Mouse (Mus musculus): ENCODE data around the gene Mylk. TPM values are rescaled to one million over a fixed set of nuclear protein-coding genes. Genes with fewer than 3 reads are reported as not detected.

The Mylk gene
- polyA plus RNA-seq, 1 experiment: 233 TPM

DNA sequence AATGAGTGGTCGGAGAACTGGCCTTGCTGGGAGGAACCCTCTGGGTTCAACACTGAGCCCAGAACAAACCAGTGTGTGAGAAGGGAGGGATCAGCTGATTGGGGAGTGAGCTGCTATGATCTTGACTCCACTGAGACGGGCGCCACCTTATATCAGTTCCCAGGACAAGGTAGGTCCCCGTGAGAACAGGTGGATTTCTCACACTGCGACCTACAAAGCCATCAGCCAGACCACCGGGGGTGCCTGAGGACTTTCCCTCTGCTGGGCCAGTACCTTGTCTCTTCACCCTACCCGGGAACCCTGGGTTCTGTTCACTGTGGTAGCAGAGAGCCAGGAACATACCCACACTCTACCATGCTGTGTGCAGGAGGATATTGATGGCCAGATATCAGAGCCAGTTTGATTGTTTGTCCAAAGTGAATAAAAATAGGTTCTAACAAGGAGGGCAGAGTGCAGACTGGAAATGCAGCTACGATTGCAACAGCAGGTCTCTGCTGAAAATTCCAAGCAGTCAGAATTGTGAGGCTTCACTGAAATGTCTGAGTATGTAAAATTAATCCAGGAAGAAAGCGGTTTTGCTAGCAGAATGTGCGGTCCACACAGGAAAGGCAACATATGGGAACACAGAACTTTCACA lies 248.8 kb downstream of the Mylk start:
- WGBS: 85% methylated on average over 10 of the region's 10 CpGs
- no peaks in the 10 kb centered on the region for H3K4me1 ChIP-seq (ENCODE audit: control insufficient read depth, insufficient read depth, low read length)

DNA sequence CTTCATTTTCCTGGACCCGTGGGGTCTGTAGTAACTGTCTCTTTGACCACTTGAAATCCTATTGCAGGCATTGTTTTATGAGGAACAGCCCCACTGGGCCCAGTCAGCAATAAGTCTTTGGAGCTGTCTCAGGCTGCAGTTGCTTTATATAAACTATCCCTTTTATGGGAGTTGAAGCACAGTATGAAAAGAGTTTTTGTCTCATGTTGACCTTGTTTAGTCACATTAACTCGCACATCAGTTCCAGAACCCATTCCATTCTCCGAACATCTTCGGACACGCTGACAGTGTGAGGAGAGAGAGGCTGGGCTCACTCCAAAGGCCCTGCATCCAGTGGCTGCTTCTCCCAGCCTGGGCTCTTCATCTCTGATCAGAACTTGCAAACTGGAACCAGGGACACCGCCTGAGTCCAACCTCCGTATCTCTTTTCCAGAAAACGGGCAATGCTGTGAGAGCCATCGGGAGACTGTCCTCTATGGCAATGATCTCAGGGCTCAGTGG lies 249.7 kb downstream of the Mylk start:
- TF ChIP-seq CTCF (IDR thresholded peaks at IDR 0.05; ENCODE audit: insufficient read depth, low read length) (no peak), POLR2A (IDR thresholded peaks at IDR 0.05; ENCODE audit: borderline replicate concordance, extremely low read depth, low read depth, low read length) (no peak)
- WGBS: 77% methylated on average over 9 of the region's 9 CpGs

More for the DNA sequence above, 248.8 kb downstream of the Mylk start:
- no peak overlapping the region for H3K4me3 ChIP-seq (replicated peaks; ENCODE audit: extremely low read depth, low read depth, low read length)
- DNase-seq: no peak
- TF ChIP-seq CTCF (IDR thresholded peaks at IDR 0.05; ENCODE audit: insufficient read depth, low read length): no peak
- TF ChIP-seq POLR2A (IDR thresholded peaks at IDR 0.05; ENCODE audit: borderline replicate concordance, extremely low read depth, low read depth, low read length): no peak

DNA sequence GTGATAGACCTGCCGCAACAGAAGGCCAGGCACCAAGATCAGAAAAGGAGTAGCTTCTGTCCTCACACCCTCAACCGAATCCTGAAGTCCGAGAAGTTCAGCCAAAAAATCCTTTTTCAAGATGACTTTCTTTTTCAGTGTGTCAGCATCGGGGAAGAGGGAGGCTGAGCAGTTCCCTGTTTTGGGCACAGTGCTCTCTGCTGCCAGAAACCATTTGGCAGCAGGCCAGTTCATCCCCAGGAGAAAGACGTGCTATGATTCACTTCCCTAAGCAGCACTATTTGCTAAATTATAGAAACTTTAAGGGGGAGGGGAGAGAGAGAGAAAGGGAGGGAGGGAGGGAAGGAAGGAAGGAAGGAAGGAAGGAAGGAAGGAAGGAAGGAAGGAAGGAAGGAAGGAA lies 251.1 kb downstream of the Mylk start:
- Histone ChIP-seq H3K4me3 (replicated peaks; ENCODE audit: extremely low read depth, low read depth, low read length) (no peak overlapping the region), H3K4me1 (ENCODE audit: control insufficient read depth, insufficient read depth, low read length) (no peaks in the 10 kb centered on the region)
- no peak for DNase-seq
- WGBS: 35% methylated on average over 5 of the region's 5 CpGs
- no peak for TF ChIP-seq POLR2A (IDR thresholded peaks at IDR 0.05; ENCODE audit: borderline replicate concordance, extremely low read depth, low read depth, low read length)
- no peak for TF ChIP-seq CTCF (IDR thresholded peaks at IDR 0.05; ENCODE audit: insufficient read depth, low read length)

More for the DNA sequence above, 249.7 kb downstream of the Mylk start:
- no peak for DNase-seq
- no peak overlapping the region for H3K4me3 ChIP-seq (replicated peaks; ENCODE audit: extremely low read depth, low read depth, low read length)
- no peaks in the 10 kb centered on the region for H3K4me1 ChIP-seq (ENCODE audit: control insufficient read depth, insufficient read depth, low read length)

- TF ChIP-seq POLR2A (IDR thresholded peaks at IDR 0.05; ENCODE audit: borderline replicate concordance, extremely low read depth, low read depth, low read length): no peak
- no peak for TF ChIP-seq CTCF (IDR thresholded peaks at IDR 0.05; ENCODE audit: insufficient read depth, low read length)
- H3K4me1 ChIP-seq (ENCODE audit: control insufficient read depth, insufficient read depth, low read length): no peaks in the 10 kb centered on the region
- no peak for DNase-seq
- WGBS: 52% methylated on average over 4 of the region's 4 CpGs
- H3K4me3 ChIP-seq (replicated peaks; ENCODE audit: extremely low read depth, low read depth, low read length): no peak overlapping the region
These were observed 252.0 kb downstream of the Mylk start for GRCm38 (mm10) chr16:34997052-34997451.

- Histone ChIP-seq H3K4me1 (ENCODE audit: control insufficient read depth, insufficient read depth, low read length) (no peaks in the 10 kb centered on the region), H3K4me3 (replicated peaks; ENCODE audit: extremely low read depth, low read depth, low read length) (no peak overlapping the region)
- WGBS: 57% methylated on average over 10 of the region's 10 CpGs
- no peak for DNase-seq
- TF ChIP-seq CTCF (IDR thresholded peaks at IDR 0.05; ENCODE audit: insufficient read depth, low read length) (no peak), POLR2A (IDR thresholded peaks at IDR 0.05; ENCODE audit: borderline replicate concordance, extremely low read depth, low read depth, low read length) (no peak)
These were observed 252.6 kb downstream of the Mylk start for GRCm38 (mm10) chr16:34997576-34997975.

DNA sequence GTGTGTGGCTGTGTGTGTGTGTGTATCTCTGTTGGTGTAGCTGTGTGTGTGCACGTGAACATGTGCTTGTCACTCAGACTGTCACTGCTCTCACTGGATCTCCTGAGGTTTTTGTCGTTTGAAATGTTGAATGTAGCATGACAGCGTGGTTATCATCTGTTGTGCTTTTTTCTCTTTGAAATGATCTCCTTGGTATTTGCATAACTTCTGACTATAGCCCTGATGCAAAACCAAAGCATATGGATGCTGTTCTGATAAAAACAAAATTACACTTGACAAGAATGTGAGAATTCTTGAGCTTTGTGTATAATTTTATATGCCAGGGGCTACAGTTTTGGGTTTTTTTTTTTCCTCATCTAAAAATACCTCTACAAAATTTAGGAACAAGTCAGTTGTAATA lies 254.0 kb downstream of the Mylk start:
- H3K4me3 ChIP-seq (replicated peaks; ENCODE audit: extremely low read depth, low read depth, low read length): no peak overlapping the region
- no peak for TF ChIP-seq POLR2A (IDR thresholded peaks at IDR 0.05; ENCODE audit: borderline replicate concordance, extremely low read depth, low read depth, low read length)
- no peak for TF ChIP-seq CTCF (IDR thresholded peaks at IDR 0.05; ENCODE audit: insufficient read depth, low read length)
- no peak for DNase-seq
- H3K4me1 ChIP-seq (ENCODE audit: control insufficient read depth, insufficient read depth, low read length): no peaks in the 10 kb centered on the region
- WGBS: 69% methylated on average over 3 of the region's 3 CpGs

- no peak for TF ChIP-seq CTCF (IDR thresholded peaks at IDR 0.05; ENCODE audit: insufficient read depth, low read length)
- no peak for TF ChIP-seq POLR2A (IDR thresholded peaks at IDR 0.05; ENCODE audit: borderline replicate concordance, extremely low read depth, low read depth, low read length)
- WGBS: 67% methylated on average over 11 of the region's 11 CpGs
- Histone ChIP-seq H3K4me3 (replicated peaks; ENCODE audit: extremely low read depth, low read depth, low read length) (no peak overlapping the region), H3K4me1 (ENCODE audit: control insufficient read depth, insufficient read depth, low read length) (no peaks in the 10 kb centered on the region)
- DNase-seq: no peak
These were observed 255.0 kb downstream of the Mylk start for GRCm38 (mm10) chr16:34999986-35000385.

DNA sequence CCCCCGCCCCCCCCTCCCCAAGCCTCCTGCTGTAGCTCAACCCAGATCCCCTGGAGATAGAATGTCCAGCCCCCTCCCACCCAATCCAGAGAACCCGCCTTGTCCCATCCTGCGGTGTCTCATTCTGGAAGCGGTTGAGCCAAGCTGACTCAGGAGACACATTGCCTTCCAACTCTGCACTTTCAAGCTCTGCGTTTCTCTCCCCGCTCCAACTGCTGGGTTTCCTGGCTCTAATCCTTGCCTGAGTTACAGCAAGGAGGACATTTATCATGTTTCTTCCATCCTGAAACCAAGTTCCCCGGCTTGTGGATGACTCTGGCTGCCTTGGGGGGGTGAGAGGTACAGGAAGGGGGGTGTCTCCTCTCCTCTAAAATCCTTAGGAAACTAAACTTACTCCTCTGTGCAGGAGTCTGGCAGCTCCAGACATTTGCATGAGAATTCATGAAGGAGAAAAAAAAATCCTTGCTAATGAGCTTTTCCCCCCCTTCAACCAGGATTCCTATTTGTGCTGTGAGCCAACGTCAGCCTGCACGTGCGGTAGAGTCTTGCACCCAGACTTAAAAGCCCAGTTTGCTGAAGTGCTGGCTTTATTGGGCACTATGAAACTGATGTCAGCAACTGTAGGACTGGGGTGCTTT lies 256.0 kb downstream of the Mylk start:
- TF ChIP-seq POLR2A (IDR thresholded peaks at IDR 0.05; ENCODE audit: borderline replicate concordance, extremely low read depth, low read depth, low read length): no peak
- TF ChIP-seq CTCF (IDR thresholded peaks at IDR 0.05; ENCODE audit: insufficient read depth, low read length): no peak
- no peaks in the 10 kb centered on the region for H3K4me1 ChIP-seq (ENCODE audit: control insufficient read depth, insufficient read depth, low read length)
- no peak for DNase-seq
- no peak overlapping the region for H3K4me3 ChIP-seq (replicated peaks; ENCODE audit: extremely low read depth, low read depth, low read length)
- WGBS: 48% methylated on average over 10 of the region's 10 CpGs

DNA sequence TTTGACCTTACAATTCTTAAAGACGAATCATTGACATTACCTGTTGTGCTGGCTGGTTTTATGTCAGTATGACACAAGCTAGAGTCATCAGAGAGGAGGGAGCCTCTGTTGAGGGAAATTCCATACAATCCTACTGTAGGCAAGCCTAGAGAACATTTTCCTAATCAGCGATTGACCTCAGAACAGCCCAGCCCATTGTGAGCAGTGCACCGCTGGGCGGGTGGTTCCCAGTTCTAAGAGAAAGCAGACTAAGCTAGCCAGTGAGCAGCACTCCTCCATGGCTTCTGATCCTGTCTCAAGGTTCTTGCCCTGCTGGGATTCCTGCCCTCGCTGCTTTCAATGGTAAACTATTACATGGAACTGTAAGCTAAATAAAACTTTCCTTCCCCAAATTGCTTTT lies 259.3 kb downstream of the Mylk start:
- no peak overlapping the region for H3K4me3 ChIP-seq (replicated peaks; ENCODE audit: extremely low read depth, low read depth, low read length)
- 66% methylated on average over 5 of the region's 5 CpGs for WGBS
- DNase-seq: no peak
- no peaks in the 10 kb centered on the region for H3K4me1 ChIP-seq (ENCODE audit: control insufficient read depth, insufficient read depth, low read length)
- TF ChIP-seq POLR2A (IDR thresholded peaks at IDR 0.05; ENCODE audit: borderline replicate concordance, extremely low read depth, low read depth, low read length) (no peak), CTCF (IDR thresholded peaks at IDR 0.05; ENCODE audit: insufficient read depth, low read length) (no peak)

DNA sequence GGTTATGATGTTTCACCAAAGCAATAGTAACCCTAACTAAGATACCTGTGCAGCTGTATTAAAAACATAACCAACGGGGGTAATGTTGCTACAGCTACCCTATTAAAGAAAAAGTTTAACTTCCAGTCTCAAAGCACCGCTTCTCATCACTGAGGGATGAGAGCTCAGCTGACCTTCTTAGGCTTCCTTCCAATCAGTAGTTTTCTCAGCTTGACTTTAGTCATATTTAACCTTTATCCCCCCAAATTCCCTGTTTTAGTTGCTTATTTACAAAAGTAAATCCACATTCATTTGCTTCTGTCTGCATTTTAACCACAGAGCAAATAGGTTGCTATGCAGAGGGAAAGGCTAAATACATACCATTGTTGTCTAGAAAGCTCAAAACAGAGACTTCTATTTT lies 259.7 kb downstream of the Mylk start:
- no peak for DNase-seq
- TF ChIP-seq POLR2A (IDR thresholded peaks at IDR 0.05; ENCODE audit: borderline replicate concordance, extremely low read depth, low read depth, low read length): no peak
- no peak for TF ChIP-seq CTCF (IDR thresholded peaks at IDR 0.05; ENCODE audit: insufficient read depth, low read length)
- H3K4me1 ChIP-seq (ENCODE audit: control insufficient read depth, insufficient read depth, low read length): no peaks in the 10 kb centered on the region
- H3K4me3 ChIP-seq (replicated peaks; ENCODE audit: extremely low read depth, low read depth, low read length): no peak overlapping the region
- 79% methylated on average over 2 of the region's 2 CpGs for WGBS
